Mouse (Mus musculus) lung, postnatal 0 days (tissue): Measurements from ENCODE around the gene Ror2. TPM values are rescaled to one million over a fixed set of nuclear protein-coding genes. Genes with fewer than 3 reads are reported as not detected.
A peak's percentile ranks its signal among the peaks of the same experiment; 100 is the strongest.

Experiments
- ATAC-seq: fragments of 200-750 bp; cut with Nextera tagmentation; 2 replicates; pipeline ENCODE4 v1.8.0; 2017; ENCODE audit warnings: moderate library complexity
- DNase-seq: peaks from one replicate; pipeline ENCODE4 v3.0.0-alpha.2; 2016; ENCODE audit warnings: low spot score
- H3K27ac ChIP-seq: fragments of 300-500 bp; sonication (generic); 2 replicates; pipeline ENCODE4 v1.5.1; 2014; ENCODE audit warnings: antibody characterized with exemption, mild to moderate bottlenecking, low read length, mixed read lengths
- H3K27me3 ChIP-seq: fragments of 300-500 bp; sonication (generic); replicated peaks from 2 replicates; pipeline ENCODE4 v1.6.1; 2014; ENCODE audit warnings: low read length, mixed read lengths; ENCODE audit not compliant: insufficient read depth
- H3K36me3 ChIP-seq: fragments of 300-500 bp; sonication (generic); 2 replicates; pipeline ENCODE4 v1.6.1; 2014; ENCODE audit warnings: low read length, mixed read lengths; ENCODE audit not compliant: insufficient read depth
- H3K4me1 ChIP-seq: fragments of 300-500 bp; sonication (generic); 2 replicates; pipeline ENCODE4 v1.6.1; 2014; ENCODE audit warnings: antibody characterized with exemption, low read depth, low read length, mixed read lengths; ENCODE audit not compliant: insufficient read depth
- H3K4me2 ChIP-seq: fragments of 300-500 bp; sonication (generic); replicated peaks from 2 replicates; pipeline ENCODE4 v1.6.1; 2014; ENCODE audit warnings: low read depth, mild to moderate bottlenecking, low read length, moderate library complexity, mixed read lengths
- H3K4me3 ChIP-seq: fragments of 300-500 bp; sonication (generic); 2 replicates; pipeline ENCODE4 v1.5.1; 2014; ENCODE audit warnings: low read depth, low read length
- H3K9ac ChIP-seq: fragments of 300-500 bp; sonication (generic); replicated peaks from 2 replicates; pipeline ENCODE4 v1.6.1; 2014; ENCODE audit warnings: low read depth, mild to moderate bottlenecking
- H3K9me3 ChIP-seq: fragments of 300-500 bp; sonication (generic); 2 replicates; pipeline ENCODE4 v1.6.1; 2016; ENCODE audit warnings: low read length, mixed read lengths
- CTCF ChIP-seq: IDR thresholded peaks from 2 replicates; pipeline ENCODE4 v1.5.1; 2016; ENCODE audit warnings: antibody characterized with exemption, mild to moderate bottlenecking
- EP300 ChIP-seq: IDR thresholded peaks from 2 replicates; pipeline ENCODE4 v1.6.1; 2016; ENCODE audit warnings: antibody characterized with exemption, mild to moderate bottlenecking, control low read depth
- WGBS: fragments of 180-500 bp; shearing (Covaris S2); extraction: QIAGEN DNeasy Blood & Tissue Kit; methylation state at CpG from one replicate; pipeline ENCODE4 v1.1.7; 2014; 5-methylcytosine and 5-hydroxymethylcytosine counted together
- polyA plus RNA-seq: library from polyadenylated mRNA; unstranded; fragments of >200 nt; fragmentation: Nextera tagmentation; extraction: Ambion mirVana; gene quantifications from 2 replicates; pipeline ENCODE4 v1.2.1, GENCODE M21; 2015

The Ror2 gene
- polyA plus RNA-seq, 1 experiment from 2014 or later, result 5.3 TPM

GRCm38 (mm10) chr13:53081846-53082245 is 204.1 kb downstream of the Ror2 start:
- H3K9me3 ChIP-seq, result no peaks in the 10 kb centered on the region
- H3K4me3 ChIP-seq, result no peak overlapping the region
- 46% methylated on average over 6 of the region's 6 CpGs for WGBS
- H3K27me3 ChIP-seq, result no peaks in the 10 kb centered on the region
- no peaks in the 10 kb centered on the region for H3K4me1 ChIP-seq
- H3K36me3 ChIP-seq, result no peaks in the 10 kb centered on the region
- H3K4me2 ChIP-seq, result no peak overlapping the region
- DNase-seq (no peak), ATAC-seq (no peak)
- no peak overlapping the region for H3K9ac ChIP-seq
- no peak overlapping the region for H3K27ac ChIP-seq
- no peak for TF ChIP-seq EP300
- no peak for TF ChIP-seq CTCF

GRCm38 (mm10) chr13:53077732-53078345 is 208.1 kb downstream of the Ror2 start:
- DNase-seq (no peak), ATAC-seq (no peak)
- Histone ChIP-seq H3K9me3 (no peaks in the 10 kb centered on the region), H3K9ac (no peak overlapping the region), H3K4me3 (no peak overlapping the region), H3K4me2 (no peak overlapping the region), H3K27ac (no peak overlapping the region), H3K4me1 (no peaks in the 10 kb centered on the region), H3K36me3 (no peaks in the 10 kb centered on the region), H3K27me3 (no peaks in the 10 kb centered on the region)
- TF ChIP-seq EP300 (no peak), CTCF (no peak)
- WGBS, result 86% methylated on average over 15 of the region's 15 CpGs

- DNase-seq, result no peak
- no peak overlapping the region for H3K9ac ChIP-seq
- TF ChIP-seq EP300 (no peak), CTCF (no peak)
Observed at GRCm38 (mm10) chr13:53075006-53075405, 210.9 kb downstream of the Ror2 start.

GRCm38 (mm10) chr13:53069076-53069690 is 216.7 kb downstream of the Ror2 start:
- DNase-seq, result no peak
- 59% methylated on average over 22 of the region's 22 CpGs for WGBS
- Histone ChIP-seq H3K9me3 (no peaks in the 10 kb centered on the region), H3K4me2 (no peak overlapping the region), H3K27me3 (no peaks in the 10 kb centered on the region), H3K4me1 (no peaks in the 10 kb centered on the region), H3K9ac (no peak overlapping the region), H3K27ac (no peak overlapping the region), H3K36me3 (no peaks in the 10 kb centered on the region), H3K4me3 (no peak overlapping the region)
- TF ChIP-seq EP300 (no peak), CTCF (no peak)
- ATAC-seq, result no peak

More at GRCm38 (mm10) chr13:53075006-53075405, 210.9 kb downstream of the Ror2 start:
- H3K4me2 ChIP-seq, result no peak overlapping the region
- H3K27me3 ChIP-seq, result no peaks in the 10 kb centered on the region
- no peak overlapping the region for H3K4me3 ChIP-seq
- ATAC-seq, result no peak
- H3K36me3 ChIP-seq, result no peaks in the 10 kb centered on the region
- no peaks in the 10 kb centered on the region for H3K9me3 ChIP-seq
- WGBS, result 60% methylated on average over 5 of the region's 5 CpGs
- no peak overlapping the region for H3K27ac ChIP-seq
- no peaks in the 10 kb centered on the region for H3K4me1 ChIP-seq

GRCm38 (mm10) chr13:53068461-53068860 is 217.5 kb downstream of the Ror2 start:
- Histone ChIP-seq H3K4me3 (no peak overlapping the region), H3K4me1 (no peaks in the 10 kb centered on the region), H3K9ac (no peak overlapping the region), H3K36me3 (no peaks in the 10 kb centered on the region), H3K9me3 (no peaks in the 10 kb centered on the region), H3K4me2 (no peak overlapping the region), H3K27me3 (no peaks in the 10 kb centered on the region), H3K27ac (no peak overlapping the region)
- ATAC-seq (no peak), DNase-seq (no peak)
- no peak for TF ChIP-seq CTCF
- TF ChIP-seq EP300, result no peak
- 86% methylated on average over 8 of the region's 8 CpGs for WGBS

GRCm38 (mm10) chr13:53067949-53068348 is 218.0 kb downstream of the Ror2 start:
- Histone ChIP-seq H3K9ac (no peak overlapping the region), H3K4me3 (no peak overlapping the region), H3K4me1 (no peaks in the 10 kb centered on the region), H3K36me3 (no peaks in the 10 kb centered on the region), H3K27me3 (no peaks in the 10 kb centered on the region), H3K9me3 (no peaks in the 10 kb centered on the region), H3K27ac (no peak overlapping the region), H3K4me2 (no peak overlapping the region)
- TF ChIP-seq CTCF (no peak), EP300 (no peak)
- DNase-seq, result peak; percentile 34
- WGBS, result 54% methylated on average over 11 of the region's 11 CpGs
- no peak for ATAC-seq
